Mouse (Mus musculus) ZHBTc4 (cell line): ENCODE measurements around the gene Dnah1.

Source experiments
- DNase-seq: peaks from one replicate; pipeline ENCODE4 v3.0.0-alpha.2; 2011; ENCODE audit warnings: low read depth, low spot score

Dnah1 gene

DNA sequence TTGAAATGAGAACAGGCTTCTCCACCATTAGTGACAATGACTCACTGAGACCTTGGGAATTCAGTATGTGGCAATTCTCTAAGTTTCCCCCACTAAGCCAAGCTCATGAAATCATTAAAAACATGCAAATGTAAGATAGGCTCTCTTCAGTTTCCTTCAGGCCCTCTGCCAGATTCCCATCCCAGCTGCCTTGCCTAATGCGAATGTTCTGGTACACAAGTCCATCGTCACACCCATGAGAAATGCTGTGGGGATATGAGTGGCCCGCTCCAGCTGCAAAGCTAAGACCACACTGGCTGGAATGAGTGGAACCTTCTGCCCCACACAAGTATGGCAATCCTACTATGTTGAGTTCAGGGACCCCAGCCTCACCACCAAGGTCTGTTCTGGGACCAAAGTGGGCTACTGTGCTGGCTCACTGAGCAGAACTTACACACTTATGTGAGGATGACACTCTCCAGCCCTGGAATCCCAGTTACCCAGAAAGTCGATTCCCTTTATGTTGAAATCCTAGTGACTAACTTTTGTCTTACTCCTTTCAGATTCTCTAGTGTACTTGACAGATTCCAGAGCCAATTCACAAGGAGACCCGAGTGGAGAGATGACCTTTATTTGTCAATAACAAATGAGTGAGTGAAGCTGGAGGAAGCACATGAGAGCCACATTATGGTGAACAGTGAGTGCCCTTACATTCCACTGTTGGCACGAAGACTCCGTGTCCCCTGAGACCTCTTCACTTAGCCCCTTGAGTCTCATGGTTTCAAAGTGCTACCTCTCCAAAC lies 86.4 kb downstream of the Dnah1 start:
- no peak for DNase-seq

- peak; percentile 90 for DNase-seq
Observed at GRCm38 (mm10) chr14:31233996-31234591, 89.6 kb downstream of the Dnah1 start.

DNA sequence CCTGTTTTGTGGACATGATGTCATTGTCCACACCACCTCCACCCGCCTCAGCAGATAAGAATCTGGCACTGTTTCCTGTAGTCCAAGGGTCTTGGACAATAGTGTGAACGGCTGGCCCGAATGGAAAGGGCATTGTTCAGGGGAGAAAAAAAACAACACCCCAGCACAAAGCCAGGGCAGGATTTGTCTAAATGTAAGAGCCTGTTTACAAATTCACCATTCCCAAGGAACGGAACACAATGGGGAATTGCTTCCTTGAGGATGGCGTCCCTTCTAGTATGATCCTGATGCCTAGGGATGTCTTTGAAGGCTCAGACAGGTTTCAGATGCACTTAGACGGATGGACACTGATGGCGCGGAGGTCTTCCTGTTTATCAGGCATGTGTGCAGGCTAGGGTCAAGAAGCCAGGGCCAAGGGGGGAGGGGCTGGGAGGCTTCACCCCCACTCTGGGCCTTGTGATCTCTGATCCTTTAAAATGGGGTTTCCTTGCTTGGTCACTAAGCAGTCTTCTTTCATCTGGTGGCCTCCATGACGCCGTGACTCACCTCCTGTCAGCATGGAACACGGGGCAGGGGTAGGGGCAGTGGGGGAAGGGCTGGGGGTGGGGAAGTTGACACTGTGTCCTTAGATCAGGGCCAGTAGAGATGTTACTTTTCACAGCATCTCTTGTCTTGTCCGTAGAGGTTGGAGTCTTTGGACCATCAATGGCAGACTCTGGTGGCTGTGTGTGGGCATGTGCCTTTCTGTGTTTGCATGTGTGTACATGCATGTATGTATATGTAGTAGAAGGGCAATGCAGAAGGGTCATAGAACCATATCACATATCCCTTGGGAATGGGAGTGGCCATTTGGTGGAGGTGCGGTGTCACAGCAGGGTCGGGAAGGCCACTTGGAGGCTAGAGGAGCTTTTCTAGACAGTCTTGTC lies 90.4 kb downstream of the Dnah1 start:
- no peak for DNase-seq

DNA sequence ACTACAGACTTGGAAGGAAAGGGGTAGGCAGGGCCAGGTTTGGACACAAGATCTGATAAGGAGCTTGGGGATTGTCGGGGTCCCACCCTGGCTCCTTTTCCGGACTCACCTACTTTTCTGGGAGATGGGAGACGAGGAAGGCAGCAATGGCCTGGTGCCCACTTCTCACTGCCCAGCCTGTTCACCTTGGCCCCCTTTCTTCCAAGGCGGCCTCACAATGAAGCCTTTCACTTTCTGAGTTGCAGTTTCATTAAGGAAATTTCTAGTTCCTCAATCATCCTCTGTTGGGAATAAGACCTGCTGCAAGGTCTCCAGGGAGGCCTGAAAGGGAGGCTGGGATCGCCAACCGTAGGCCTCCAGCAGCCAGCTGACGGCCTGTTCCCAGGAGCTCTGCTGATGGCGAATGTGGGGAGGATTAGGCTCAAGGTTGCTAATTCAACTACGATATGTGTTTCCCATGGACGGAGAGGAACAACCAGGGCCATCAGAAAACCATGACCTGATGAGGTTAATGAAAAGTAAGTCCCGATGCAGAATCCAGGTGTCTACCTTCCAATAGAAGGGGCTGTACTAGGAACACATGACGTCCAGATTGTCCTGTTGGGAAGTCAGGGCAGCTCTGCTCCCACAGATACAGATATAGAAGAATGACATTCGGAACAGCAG lies 91.2 kb downstream of the Dnah1 start:
- no peak for DNase-seq

DNA sequence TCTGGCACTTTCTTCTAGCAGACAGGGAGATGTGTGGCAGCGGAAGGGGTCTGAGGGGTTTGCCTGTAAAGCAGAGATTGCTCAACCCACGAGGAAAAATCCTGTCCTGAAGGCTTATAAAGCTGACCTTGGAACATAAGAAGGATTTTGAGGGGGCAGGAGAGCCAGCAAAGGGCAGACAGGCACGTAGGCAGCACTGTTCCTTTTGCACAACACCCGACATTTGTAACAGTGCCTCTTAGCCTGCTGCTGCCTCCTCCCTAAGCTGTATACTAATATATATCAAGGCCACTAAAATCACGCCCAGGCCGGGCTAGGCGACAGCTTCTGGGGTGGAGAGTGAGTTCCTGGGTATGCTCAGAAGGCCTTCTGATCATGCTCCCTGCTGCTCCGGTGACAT lies 93.3 kb downstream of the Dnah1 start:
- DNase-seq, result no peak

- DNase-seq, result peak; percentile 62
Observed at GRCm38 (mm10) chr14:31228234-31228633, 95.5 kb downstream of the Dnah1 start.

DNA sequence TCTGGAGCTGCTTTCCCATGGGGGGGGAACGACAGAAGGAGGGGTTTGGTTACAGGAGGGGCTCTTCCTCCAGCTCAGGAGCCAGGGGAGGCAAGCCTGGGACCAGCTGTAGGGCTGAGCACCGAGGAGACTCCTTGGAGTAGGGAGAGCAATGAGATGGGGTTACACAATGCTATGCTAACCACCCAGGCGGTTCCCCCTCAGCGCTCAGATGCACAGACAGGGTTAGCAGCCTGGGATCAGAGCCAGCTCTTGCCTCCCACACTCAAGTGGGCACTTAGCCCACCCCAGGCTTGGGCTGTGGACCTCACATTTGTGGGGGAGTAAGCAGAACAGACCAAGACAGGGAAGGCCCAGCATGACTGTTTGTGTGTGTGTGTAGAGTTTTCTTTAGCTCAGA lies 96.7 kb downstream of the Dnah1 start:
- DNase-seq, result no peak

DNA sequence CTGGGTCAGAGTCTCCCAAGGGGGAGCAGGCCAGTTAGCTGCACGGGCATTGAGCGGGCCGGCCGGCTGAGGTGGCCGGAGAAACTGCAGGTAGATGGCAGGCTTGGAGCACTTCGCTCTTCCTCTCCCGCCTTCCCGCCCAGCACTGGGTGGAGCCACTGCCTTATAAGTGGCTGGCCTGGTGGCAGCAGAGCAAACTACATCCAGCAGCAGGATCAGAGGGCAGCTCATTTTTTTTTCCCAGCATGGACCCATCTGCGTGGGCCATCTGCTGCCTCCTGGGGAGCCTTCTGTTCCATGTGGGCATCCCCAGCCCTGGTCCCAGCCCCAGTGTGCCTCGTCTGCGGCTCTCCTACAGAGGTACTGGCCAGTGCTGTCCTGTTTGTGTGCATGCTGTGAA lies 106.0 kb downstream of the Dnah1 start, which contains the start of gene Sema3g:
Sema3g (plus strand) TSS at position 195 of the 400 bp plus-strand sequence.
- DNase-seq, result peak; percentile 60

- DNase-seq, result no peak
Observed at GRCm38 (mm10) chr14:31216846-31217245, 106.8 kb downstream of the Dnah1 start, which contains the start of gene Nisch. Gene Nisch (minus strand): TSS chr14:31216946.

- DNase-seq, result peak; percentile 76
Observed at GRCm38 (mm10) chr14:31215157-31216002, 108.3 kb downstream of the Dnah1 start.

DNA sequence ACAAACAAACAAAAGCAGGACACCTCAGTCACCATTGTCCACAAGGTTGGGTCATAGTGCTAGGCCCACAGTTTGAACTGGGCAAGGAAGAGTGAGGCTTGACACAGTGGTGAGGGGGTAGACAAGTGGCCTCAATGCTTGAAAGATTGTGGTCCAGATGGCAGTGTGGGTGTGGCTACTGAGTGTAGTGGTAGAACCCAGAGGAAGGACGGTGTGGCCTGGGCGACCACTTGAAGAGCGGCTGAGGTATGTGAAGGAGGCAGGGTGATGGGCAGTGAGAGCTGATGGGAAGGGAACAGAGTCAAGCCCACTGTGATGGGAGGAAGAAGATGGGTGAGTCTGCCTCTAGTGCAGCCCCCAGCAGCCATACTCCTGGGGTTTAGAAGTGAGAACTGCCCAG lies 109.0 kb downstream of the Dnah1 start:
- DNase-seq, result no peak

DNA sequence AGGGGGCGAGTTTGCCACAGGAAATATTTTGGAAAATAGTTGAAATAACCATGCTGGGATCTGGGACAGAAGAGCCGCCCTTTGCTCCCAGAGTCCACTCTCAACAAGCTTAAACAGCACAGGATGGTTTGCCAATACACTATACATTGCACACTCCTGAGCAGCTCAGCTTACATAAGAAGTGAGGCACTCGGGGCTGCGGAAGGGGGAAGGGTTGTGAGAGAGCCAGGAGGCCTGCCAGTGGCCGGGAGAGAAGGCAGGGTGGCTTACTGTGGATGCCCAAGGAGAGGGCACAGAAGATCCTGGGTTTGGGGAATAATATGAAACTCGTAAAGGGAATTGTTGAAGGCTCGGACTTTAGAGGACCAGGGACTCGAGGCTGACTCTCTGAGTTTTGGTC lies 109.8 kb downstream of the Dnah1 start:
- DNase-seq, result no peak

GRCm38 (mm10) chr14:31212499-31212898 lies 111.2 kb downstream of the Dnah1 start:
- DNase-seq, result no peak

- DNase-seq, result no peak
Observed at GRCm38 (mm10) chr14:31211854-31212253, 111.8 kb downstream of the Dnah1 start.
